Mouse (Mus musculus) lung, embryonic 16.5 days (tissue): Measurements from ENCODE around the gene Wdr20. TPM values are rescaled to one million over a fixed set of nuclear protein-coding genes. Genes with fewer than 3 reads are reported as not detected.

Experiments used
- ATAC-seq: fragments of 200-750 bp; cut with Nextera tagmentation; 2 replicates; pipeline ENCODE4 v1.8.0; 2017; ENCODE audit warnings: low read depth, mild to moderate bottlenecking, moderate library complexity
- H3K27ac ChIP-seq: fragments of 300-500 bp; sonication (generic); 2 replicates; pipeline ENCODE4 v1.5.1; 2014; ENCODE audit warnings: mild to moderate bottlenecking, control low read depth, low read length
- H3K27me3 ChIP-seq: fragments of 300-500 bp; sonication (generic); 2 replicates; pipeline ENCODE4 v1.6.1; 2014; ENCODE audit warnings: low read depth, low read length, mixed read lengths; ENCODE audit not compliant: control insufficient read depth, insufficient read depth
- H3K36me3 ChIP-seq: fragments of 300-500 bp; sonication (generic); 2 replicates; pipeline ENCODE4 v1.6.1; 2014; ENCODE audit warnings: low read length; ENCODE audit not compliant: control insufficient read depth, insufficient read depth
- H3K4me1 ChIP-seq: fragments of 300-500 bp; sonication (generic); replicated peaks from 2 replicates; pipeline ENCODE4 v1.6.1; 2014; ENCODE audit warnings: low read length, mixed read lengths; ENCODE audit not compliant: control insufficient read depth, insufficient read depth
- H3K4me2 ChIP-seq: fragments of 300-500 bp; sonication (generic); 2 replicates; pipeline ENCODE4 v1.6.1; 2014; ENCODE audit warnings: low read depth, low read length, control low read depth
- H3K4me3 ChIP-seq: fragments of 300-500 bp; sonication (generic); 2 replicates; pipeline ENCODE4 v1.5.1; 2014; ENCODE audit warnings: mild to moderate bottlenecking, low read length, control low read depth
- H3K9ac ChIP-seq: fragments of 300-500 bp; sonication (generic); 2 replicates; pipeline ENCODE4 v1.6.1; 2014; ENCODE audit warnings: low read length, control low read depth
- H3K9me3 ChIP-seq: fragments of 300-500 bp; sonication (generic); 2 replicates; pipeline ENCODE4 v1.6.1; 2016; ENCODE audit warnings: low read length; ENCODE audit not compliant: control insufficient read depth
- WGBS: fragments of 180-500 bp; shearing (Covaris S2); extraction: QIAGEN DNeasy Blood & Tissue Kit; methylation state at CpG from one replicate; pipeline ENCODE4 v1.1.7; 2014; 5-methylcytosine and 5-hydroxymethylcytosine counted together
- polyA plus RNA-seq: library from polyadenylated mRNA; unstranded; fragments of >200 nt; fragmentation: Nextera tagmentation; extraction: Ambion mirVana; gene quantifications from 2 replicates; pipeline ENCODE4 v1.2.1, GENCODE M21; 2015

Gene Wdr20
- polyA plus RNA-seq, 1 experiment from 2014 or later = 25.3 TPM

DNA sequence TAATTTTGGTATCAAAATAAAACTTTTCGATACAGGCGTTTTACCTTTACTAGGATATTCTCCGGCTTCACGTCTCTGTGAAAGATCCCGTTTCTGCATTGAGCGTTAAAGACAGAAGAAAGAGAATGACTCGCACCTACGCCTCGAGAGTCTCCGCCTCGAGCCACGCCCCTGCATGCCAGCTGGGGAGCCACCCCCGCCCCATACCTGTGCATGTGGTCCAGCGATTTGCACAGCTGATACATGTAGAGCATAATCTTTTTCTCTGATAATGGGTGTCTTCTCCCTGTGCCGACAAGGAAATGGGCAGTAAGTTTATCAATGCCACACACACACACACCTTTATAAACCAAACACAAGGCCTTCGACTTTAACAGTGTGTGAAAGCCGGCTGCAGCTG is 77.2 kb downstream of the Wdr20 start:
- H3K27me3 ChIP-seq = no peaks in the 10 kb centered on the region
- no peaks in the 10 kb centered on the region for H3K4me1 ChIP-seq
- H3K9me3 ChIP-seq = no peaks in the 10 kb centered on the region
- H3K4me2 ChIP-seq = no peak overlapping the region
- whole genome bisulfite sequencing = 50% methylated on average over 17 of the region's 17 CpGs
- no peak for ATAC-seq
- H3K9ac ChIP-seq = no peak overlapping the region
- no peak overlapping the region for H3K4me3 ChIP-seq
- no peaks in the 10 kb centered on the region for H3K36me3 ChIP-seq
- H3K27ac ChIP-seq = no peak overlapping the region

DNA sequence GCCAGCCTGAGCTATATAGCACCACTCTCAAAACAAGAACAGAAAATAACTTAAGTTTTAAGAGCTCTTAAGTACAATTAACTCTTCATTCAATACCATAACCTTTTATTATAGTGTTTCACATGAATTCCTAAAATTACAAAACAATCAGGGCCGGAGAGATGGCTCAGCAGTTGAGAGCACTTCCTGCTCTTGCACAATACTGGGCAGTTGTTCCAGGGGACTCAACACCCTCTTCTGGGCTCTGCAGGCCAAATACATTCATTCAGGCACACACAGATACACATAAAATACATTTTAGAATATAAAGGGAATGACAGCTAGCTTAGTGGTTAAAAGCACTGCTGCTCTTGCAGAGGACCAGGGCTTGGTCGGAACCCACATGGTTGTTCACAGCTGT is 79.1 kb downstream of the Wdr20 start:
- no peak overlapping the region for H3K27ac ChIP-seq
- H3K9me3 ChIP-seq = no peaks in the 10 kb centered on the region
- ATAC-seq = no peak
- no peaks in the 10 kb centered on the region for H3K36me3 ChIP-seq
- no peaks in the 10 kb centered on the region for H3K4me1 ChIP-seq
- no peak overlapping the region for H3K4me2 ChIP-seq
- H3K4me3 ChIP-seq = no peak overlapping the region
- no peak overlapping the region for H3K9ac ChIP-seq
- 56% methylated on average over 2 of the region's 2 CpGs for WGBS
- no peaks in the 10 kb centered on the region for H3K27me3 ChIP-seq

DNA sequence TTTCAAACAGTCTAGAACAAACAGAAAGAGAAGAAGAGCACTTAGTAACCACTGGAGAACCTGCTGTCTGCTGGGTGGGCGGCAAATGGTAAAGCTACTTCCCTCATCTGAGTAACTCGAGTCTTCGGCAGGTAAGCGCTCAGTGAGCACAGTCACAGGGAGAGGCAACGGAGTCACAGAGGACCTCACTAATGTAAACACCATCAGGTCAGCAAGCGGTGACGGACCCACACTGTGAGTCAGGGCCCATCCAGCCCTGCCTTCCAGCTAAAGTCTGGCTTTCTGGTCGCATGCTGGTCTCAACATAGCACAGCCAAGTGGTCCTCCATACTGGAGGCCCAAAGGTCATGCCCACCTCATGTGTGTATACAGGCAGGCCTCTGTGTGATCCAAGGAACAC is 81.6 kb downstream of the Wdr20 start:
- Histone ChIP-seq H3K4me3 (no peak overlapping the region), H3K9me3 (no peaks in the 10 kb centered on the region), H3K36me3 (no peaks in the 10 kb centered on the region), H3K27ac (no peak overlapping the region), H3K4me1 (no peaks in the 10 kb centered on the region), H3K27me3 (no peaks in the 10 kb centered on the region), H3K4me2 (no peak overlapping the region), H3K9ac (no peak overlapping the region)
- WGBS = 52% methylated on average over 8 of the region's 8 CpGs
- ATAC-seq = no peak

DNA sequence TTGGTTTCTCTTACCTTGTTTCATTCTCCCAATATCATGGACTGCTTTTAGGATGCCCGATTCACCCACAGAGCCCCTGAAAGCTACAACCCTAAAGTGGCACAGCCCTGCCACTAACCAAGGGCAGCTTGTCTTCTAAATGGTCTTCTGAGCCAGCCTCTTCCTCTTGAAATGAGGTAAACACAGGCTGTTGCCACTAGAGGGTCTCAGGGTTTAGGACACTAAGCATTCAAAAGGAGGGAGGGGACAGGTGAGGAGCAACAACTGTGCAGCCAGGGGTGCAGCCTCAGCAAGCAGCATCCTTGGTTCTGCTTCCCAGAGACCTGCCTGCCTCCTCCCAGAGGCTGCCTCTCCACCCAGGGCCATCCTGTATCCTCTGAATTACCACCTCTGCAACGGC is 84.0 kb downstream of the Wdr20 start:
- no peak for ATAC-seq
- 81% methylated on average over 2 of the region's 2 CpGs for WGBS
- Histone ChIP-seq H3K4me3 (no peak overlapping the region), H3K36me3 (no peaks in the 10 kb centered on the region), H3K4me1 (no peaks in the 10 kb centered on the region), H3K27me3 (no peaks in the 10 kb centered on the region), H3K9ac (no peak overlapping the region), H3K4me2 (no peak overlapping the region), H3K9me3 (no peaks in the 10 kb centered on the region), H3K27ac (no peak overlapping the region)

DNA sequence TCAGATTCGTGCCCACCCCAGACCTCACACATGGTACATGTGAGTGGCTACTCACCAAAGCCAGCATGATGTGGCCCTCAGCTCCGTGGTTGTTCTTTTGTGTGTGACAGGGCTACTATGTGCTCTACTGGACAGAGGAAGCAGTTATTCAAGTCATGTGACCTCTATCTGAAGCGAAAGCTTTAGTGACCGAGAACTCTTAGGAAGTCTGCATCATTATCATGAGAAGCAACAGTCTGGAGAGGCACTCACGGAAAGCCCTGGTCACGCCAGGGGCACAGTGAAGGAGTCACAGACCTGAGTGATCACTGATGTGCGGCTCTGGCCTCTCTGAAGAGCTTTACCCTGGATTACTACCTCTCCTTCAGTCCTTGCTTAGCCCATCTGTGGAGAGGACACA is 84.6 kb downstream of the Wdr20 start:
- Histone ChIP-seq H3K36me3 (no peaks in the 10 kb centered on the region), H3K4me2 (no peak overlapping the region), H3K27ac (no peak overlapping the region), H3K4me3 (no peak overlapping the region), H3K4me1 (no peaks in the 10 kb centered on the region), H3K9ac (no peak overlapping the region), H3K9me3 (no peaks in the 10 kb centered on the region), H3K27me3 (no peaks in the 10 kb centered on the region)
- no peak for ATAC-seq
- 71% methylated on average over 7 of the region's 7 CpGs for WGBS

DNA sequence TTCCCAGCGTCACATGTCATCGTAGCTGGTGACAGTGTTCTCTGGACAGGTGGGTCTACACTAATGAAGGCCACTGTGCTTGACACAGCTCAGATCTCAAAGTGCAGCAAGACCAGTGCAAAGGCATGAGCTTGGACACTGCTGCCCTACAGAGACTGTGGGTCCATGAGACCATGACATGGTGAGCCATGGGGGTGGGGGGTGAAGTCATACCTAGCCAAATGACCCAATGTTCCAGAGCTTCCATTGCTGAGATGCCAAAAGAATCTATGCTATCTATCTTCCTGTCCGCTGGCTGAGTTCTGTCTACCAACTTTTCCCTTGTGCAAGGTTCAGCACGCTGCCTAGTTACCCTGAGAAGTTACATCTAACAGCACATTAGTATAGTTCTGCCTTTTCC is 91.2 kb downstream of the Wdr20 start:
- WGBS = 94% methylated on average over 4 of the region's 4 CpGs
- Histone ChIP-seq H3K9me3 (no peaks in the 10 kb centered on the region), H3K27me3 (no peaks in the 10 kb centered on the region), H3K4me2 (no peak overlapping the region), H3K9ac (no peak overlapping the region), H3K36me3 (no peaks in the 10 kb centered on the region), H3K27ac (no peak overlapping the region), H3K4me3 (no peak overlapping the region), H3K4me1 (no peaks in the 10 kb centered on the region)
- no peak for ATAC-seq

DNA sequence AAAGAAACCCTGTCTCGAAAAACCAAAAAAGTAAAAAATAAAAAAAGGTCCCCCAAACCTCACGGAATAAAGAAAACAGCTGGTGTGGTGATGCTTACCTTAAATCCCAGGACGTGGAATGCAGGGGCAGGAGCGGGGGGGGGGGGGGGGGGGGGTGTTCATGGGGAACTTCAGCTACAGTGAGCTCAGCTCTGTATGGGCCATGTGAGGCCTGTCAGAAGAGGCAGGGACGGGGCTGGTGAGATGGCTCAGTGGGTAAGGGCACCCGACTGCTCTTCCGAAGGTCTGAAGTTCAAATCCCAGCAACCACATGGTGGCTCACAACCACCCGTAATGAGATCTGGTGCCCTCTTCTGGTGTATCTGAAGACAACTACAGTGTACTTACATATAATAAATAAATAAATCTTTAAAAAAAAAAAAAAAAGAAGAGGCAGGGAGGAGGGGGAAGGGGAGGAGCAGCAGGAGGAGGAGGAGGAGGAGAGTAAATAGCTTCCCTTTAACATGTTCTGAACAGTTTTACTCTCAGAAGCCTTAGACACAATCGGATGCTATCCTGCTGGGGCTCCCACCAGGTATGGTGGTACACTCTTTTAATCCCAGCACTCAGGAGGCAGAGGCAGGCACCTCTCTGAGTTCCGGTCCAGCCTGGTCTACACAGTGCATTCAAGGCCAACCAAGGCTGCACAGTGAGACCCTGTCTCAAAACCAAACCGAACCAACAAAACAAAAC is 92.7 kb downstream of the Wdr20 start:
- WGBS = 83% methylated on average over 9 of the region's 11 CpGs
- Histone ChIP-seq H3K9ac (no peak overlapping the region), H3K4me3 (no peak overlapping the region), H3K9me3 (no peaks in the 10 kb centered on the region), H3K36me3 (no peaks in the 10 kb centered on the region), H3K4me1 (no peaks in the 10 kb centered on the region), H3K27ac (no peak overlapping the region), H3K27me3 (no peaks in the 10 kb centered on the region), H3K4me2 (no peak overlapping the region)
- ATAC-seq = no peak

DNA sequence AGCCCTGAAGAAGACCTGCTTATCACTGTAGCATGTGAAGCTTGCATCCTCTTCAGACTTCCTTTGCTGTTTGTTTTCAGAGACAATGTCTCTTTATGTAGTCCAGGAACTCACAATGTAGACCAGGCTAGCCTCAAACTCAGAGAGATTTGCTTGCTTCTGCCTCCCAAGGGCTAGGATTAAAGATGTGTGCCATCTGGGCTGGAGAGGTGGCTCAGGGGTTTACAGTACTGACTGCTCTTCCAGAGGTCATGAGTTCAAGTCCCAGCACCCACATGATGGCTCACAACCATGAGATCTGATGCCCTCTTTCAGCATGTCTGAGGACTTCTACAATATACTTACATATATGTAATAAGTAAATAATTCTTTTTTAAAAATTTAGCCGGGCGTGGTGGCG is 97.4 kb downstream of the Wdr20 start:
- H3K4me1 ChIP-seq = peaks cover 10% of the 10 kb centered on the region
- 95% methylated on average over 3 of the region's 3 CpGs for WGBS
- no peak overlapping the region for H3K27ac ChIP-seq
- H3K4me2 ChIP-seq = no peak overlapping the region
- no peak for ATAC-seq
- no peak overlapping the region for H3K9ac ChIP-seq
- H3K9me3 ChIP-seq = no peaks in the 10 kb centered on the region
- H3K4me3 ChIP-seq = no peak overlapping the region
- H3K27me3 ChIP-seq = no peaks in the 10 kb centered on the region
- no peaks in the 10 kb centered on the region for H3K36me3 ChIP-seq

DNA sequence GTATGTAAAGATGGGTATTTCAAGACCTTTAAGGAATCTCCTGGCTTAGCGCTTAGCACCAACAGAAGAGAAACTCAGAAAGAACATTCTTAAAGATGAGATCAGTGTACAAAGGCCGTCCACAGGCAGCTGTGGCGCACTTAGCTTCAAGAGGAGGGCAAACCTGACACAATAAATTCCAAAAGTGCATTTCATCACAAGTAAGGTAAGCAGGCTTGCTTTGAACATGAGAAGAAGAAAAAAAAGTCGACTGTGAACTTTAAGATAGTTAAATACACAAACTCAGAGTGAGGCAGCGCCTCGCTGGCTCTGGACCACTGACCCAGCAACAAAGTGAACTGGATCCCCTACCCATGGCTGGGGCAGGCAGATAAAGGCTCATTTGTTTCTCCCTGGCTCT is 99.0 kb downstream of the Wdr20 start:
- no peak for ATAC-seq
- H3K36me3 ChIP-seq = no peaks in the 10 kb centered on the region
- no peak overlapping the region for H3K4me2 ChIP-seq
- no peaks in the 10 kb centered on the region for H3K27me3 ChIP-seq
- 25% methylated on average over 6 of the region's 6 CpGs for WGBS
- H3K9ac ChIP-seq = peak overlapping the region; percentile 38
- no peaks in the 10 kb centered on the region for H3K9me3 ChIP-seq
- peaks cover 10% of the 10 kb centered on the region for H3K4me1 ChIP-seq
- H3K4me3 ChIP-seq = no peak overlapping the region
- H3K27ac ChIP-seq = peak overlapping the region; percentile 38; the same call in 1 of the 2 replicates
